Mouse (Mus musculus) myocyte (in vitro differentiated cells): Measurements from ENCODE around the gene Brpf1. TPM values are rescaled to one million over a fixed set of nuclear protein-coding genes. Genes with fewer than 3 reads are reported as not detected.
A peak's percentile ranks its signal among the peaks of the same experiment; 100 is the strongest.

ENCODE experiments used
- H3K27me3 ChIP-seq: one replicate; pipeline ENCODE4 v1.6.1; 2011; ENCODE audit not compliant: control insufficient read depth, insufficient read depth, insufficient read length
- H3K36me3 ChIP-seq: one replicate; pipeline ENCODE4 v1.6.1; 2011; ENCODE audit not compliant: control insufficient read depth, insufficient read depth
- H3K4me2 ChIP-seq: one replicate; pipeline ENCODE4 v1.6.1; 2011; ENCODE audit warnings: low read depth, control low read depth
- H3K4me3 ChIP-seq: one replicate; pipeline ENCODE4 v1.5.1; 2011; ENCODE audit warnings: mild to moderate bottlenecking, control low read depth, moderate library complexity
- H3K79me2 ChIP-seq: one replicate; pipeline ENCODE4 v1.6.1; 2011; ENCODE audit not compliant: control insufficient read depth, insufficient read depth
- H3ac ChIP-seq: one replicate; pipeline ENCODE4 v1.6.1; 2011; ENCODE audit not compliant: control insufficient read depth, insufficient read length
- CEBPB ChIP-seq: IDR thresholded peaks from 2 replicates; pipeline ENCODE4 v1.6.1; 2011; ENCODE audit warnings: mild to moderate bottlenecking, moderate library complexity; ENCODE audit not compliant: poor library complexity, insufficient read depth, severe bottlenecking
- E2F4 ChIP-seq: IDR thresholded peaks from one replicate; pipeline ENCODE4 v1.6.1; 2011; ENCODE audit warnings: mild to moderate bottlenecking, control low read depth, moderate library complexity; ENCODE audit not compliant: insufficient read depth
- MAX ChIP-seq: IDR thresholded peaks from one replicate; pipeline ENCODE4 v1.6.1; 2011; ENCODE audit warnings: low read depth, mild to moderate bottlenecking, control low read depth
- MYOD1 ChIP-seq, 3 experiments: IDR thresholded peaks; one replicate each; pipeline ENCODE4 v1.6.1; 2011; ENCODE audit warnings: control low read depth in 2 of 3, low read depth in 2 of 3, mild to moderate bottlenecking in 2 of 3, moderate library complexity in 1 of 3; ENCODE audit not compliant: insufficient read length in 2 of 3, control insufficient read depth in 1 of 3
- MYOG ChIP-seq, 3 experiments: IDR thresholded peaks; one replicate each; pipeline ENCODE4 v1.6.1; 2011; ENCODE audit warnings: control low read depth in 2 of 3, low read depth in 2 of 3, mild to moderate bottlenecking in 2 of 3; ENCODE audit not compliant: insufficient read length in 2 of 3, control insufficient read depth in 1 of 3, insufficient read depth in 1 of 3
- POLR2A ChIP-seq: IDR thresholded peaks from one replicate; pipeline ENCODE4 v1.6.1; 2011; ENCODE audit warnings: low read depth, mild to moderate bottlenecking, control low read depth, moderate library complexity; ENCODE audit not compliant: insufficient read length
- POLR2AphosphoS2 ChIP-seq: IDR thresholded peaks from one replicate; pipeline ENCODE4 v1.6.1; 2011; ENCODE audit warnings: low read depth, control low read depth; ENCODE audit not compliant: insufficient read length
- REST ChIP-seq: IDR thresholded peaks from one replicate; pipeline ENCODE4 v1.6.1; 2011; ENCODE audit warnings: mild to moderate bottlenecking, control low read depth, moderate library complexity; ENCODE audit not compliant: insufficient read depth, insufficient read length
- SRF ChIP-seq: IDR thresholded peaks from one replicate; pipeline ENCODE4 v1.6.1; 2011; ENCODE audit warnings: low read depth; ENCODE audit not compliant: control insufficient read depth, insufficient read length
- TCF12 ChIP-seq: IDR thresholded peaks from one replicate; pipeline ENCODE4 v1.6.1; 2011; ENCODE audit warnings: mild to moderate bottlenecking, control low read depth; ENCODE audit not compliant: poor library complexity, insufficient read depth, severe bottlenecking
- TCF3 ChIP-seq: IDR thresholded peaks from one replicate; pipeline ENCODE4 v1.6.1; 2011; ENCODE audit warnings: low read depth, control low read depth; ENCODE audit not compliant: insufficient read length
- USF1 ChIP-seq: IDR thresholded peaks from one replicate; pipeline ENCODE4 v1.6.1; 2011; ENCODE audit warnings: low read depth, mild to moderate bottlenecking, control low read depth, moderate library complexity
- polyA plus RNA-seq: library from polyadenylated mRNA; unstranded; fragments of >200 nt; fragmentation: generic; extraction: Trizol; gene quantifications from one replicate; pipeline ENCODE4 v1.2.1, GENCODE M21; 2012; ENCODE audit warnings: missing spikeins

The Brpf1 gene
- polyA plus RNA-seq, 1 experiment = 15.0 TPM

- H3K4me2 ChIP-seq = no peak overlapping the region
- no peaks in the 10 kb centered on the region for H3K79me2 ChIP-seq
- H3K4me3 ChIP-seq = no peak overlapping the region
- H3ac ChIP-seq = no peak overlapping the region
- no peaks in the 10 kb centered on the region for H3K27me3 ChIP-seq
- peaks cover 6% of the 10 kb centered on the region for H3K36me3 ChIP-seq
- TF ChIP-seq MAX = no peak
- no peak for TF ChIP-seq E2F4
Observed at GRCm38 (mm10) chr6:113341574-113341973, 34.6 kb downstream of the Brpf1 start.

- H3ac ChIP-seq = no peak overlapping the region
- peak overlapping the region; percentile 99 for H3K4me2 ChIP-seq
- H3K36me3 ChIP-seq = peaks cover 4% of the 10 kb centered on the region
- H3K4me3 ChIP-seq = peak overlapping the region; percentile 45
- no peaks in the 10 kb centered on the region for H3K27me3 ChIP-seq
- TF ChIP-seq REST (no peak), POLR2A (no peak), CEBPB (no peak), USF1 (no peak), MAX (no peak), TCF12 (no peak), TCF3 (no peak), MYOD1 (IDR thresholded peaks at IDR 0.05; ENCODE audit: control insufficient read depth in 1 of 3, insufficient read length in 2 of 3, low read depth in 2 of 3) (no peak), MYOG (IDR thresholded peaks at IDR 0.05; ENCODE audit: control insufficient read depth in 1 of 3, insufficient read depth in 1 of 3, insufficient read length in 2 of 3, low read depth in 2 of 3) (no peak), E2F4 (no peak)
- H3K79me2 ChIP-seq = no peaks in the 10 kb centered on the region
Observed at GRCm38 (mm10) chr6:113342297-113342696, 35.4 kb downstream of the Brpf1 start.

- Histone ChIP-seq H3ac (peak within 1 kb of the TSS; percentile 14), H3K79me2 (no peaks in the 10 kb centered on the region), H3K27me3 (no peaks in the 10 kb centered on the region), H3K4me3 (peak within 1 kb of the TSS; percentile 45), H3K4me2 (peak within 1 kb of the TSS; percentile 99), H3K36me3 (no peaks in the 10 kb centered on the region)
- no peak for TF ChIP-seq MAX
- peak; percentile 93 for TF ChIP-seq POLR2AphosphoS2
- peak; percentile 92 for TF ChIP-seq POLR2A
Observed at GRCm38 (mm10) chr6:113343177-113344092, 36.5 kb downstream of the Brpf1 start, which contains the start of gene Camk1. Gene Camk1 (minus strand): TSS chr6:113343984.

GRCm38 (mm10) chr6:113344321-113344720 lies 37.4 kb downstream of the Brpf1 start:
- H3K4me3 ChIP-seq = peak overlapping the region; percentile 45
- no peaks in the 10 kb centered on the region for H3K79me2 ChIP-seq
- H3K36me3 ChIP-seq = no peaks in the 10 kb centered on the region
- TF ChIP-seq POLR2A (no peak), MYOD1 (IDR thresholded peaks at IDR 0.05; ENCODE audit: control insufficient read depth in 1 of 3, insufficient read length in 2 of 3, low read depth in 2 of 3) (no peak), USF1 (peak; percentile 47), MYOG (IDR thresholded peaks at IDR 0.05; ENCODE audit: control insufficient read depth in 1 of 3, insufficient read depth in 1 of 3, insufficient read length in 2 of 3, low read depth in 2 of 3) (no peak), REST (no peak)
- no peaks in the 10 kb centered on the region for H3K27me3 ChIP-seq
- H3ac ChIP-seq = peak overlapping the region; percentile 14
- H3K4me2 ChIP-seq = peak overlapping the region; percentile 99

GRCm38 (mm10) chr6:113346897-113347296 lies 40.0 kb downstream of the Brpf1 start:
- Histone ChIP-seq H3K4me3 (no peak overlapping the region), H3K27me3 (no peaks in the 10 kb centered on the region), H3K4me2 (no peak overlapping the region), H3ac (no peak overlapping the region), H3K79me2 (no peaks in the 10 kb centered on the region), H3K36me3 (no peaks in the 10 kb centered on the region)
- TF ChIP-seq POLR2A (no peak), SRF (no peak), E2F4 (no peak), MYOG (IDR thresholded peaks at IDR 0.05; ENCODE audit: control insufficient read depth in 1 of 3, insufficient read depth in 1 of 3, insufficient read length in 2 of 3, low read depth in 2 of 3) (no peak), MAX (no peak), MYOD1 (IDR thresholded peaks at IDR 0.05; ENCODE audit: control insufficient read depth in 1 of 3, insufficient read length in 2 of 3, low read depth in 2 of 3) (no peak), TCF3 (no peak), TCF12 (no peak), REST (no peak), POLR2AphosphoS2 (no peak), USF1 (no peak), CEBPB (no peak)
